Mouse (Mus musculus) intestine, embryonic 15.5 days (tissue): ENCODE data around the gene 5730522E02Rik. TPM values are rescaled to one million over a fixed set of nuclear protein-coding genes. Genes with fewer than 3 reads are reported as not detected.

ENCODE experiments used
- ATAC-seq: fragments of 200-750 bp; cut with Nextera tagmentation; 2 replicates; pipeline ENCODE4 v1.8.0; 2017; ENCODE audit warnings: moderate TSS enrichment, moderate library complexity
- H3K27ac ChIP-seq: fragments of 300-500 bp; sonication (generic); 2 replicates; pipeline ENCODE4 v1.5.1; 2015; ENCODE audit warnings: mild to moderate bottlenecking, inconsistent platforms
- H3K27me3 ChIP-seq: fragments of 300-500 bp; sonication (generic); replicated peaks from 2 replicates; pipeline ENCODE4 v1.6.1; 2015; ENCODE audit warnings: inconsistent platforms
- H3K36me3 ChIP-seq: fragments of 300-500 bp; sonication (generic); 2 replicates; pipeline ENCODE4 v1.6.1; 2015; ENCODE audit warnings: inconsistent platforms
- H3K4me1 ChIP-seq: fragments of 300-500 bp; sonication (generic); replicated peaks from 2 replicates; pipeline ENCODE4 v1.6.1; 2015; ENCODE audit warnings: inconsistent platforms
- H3K4me2 ChIP-seq: fragments of 300-500 bp; sonication (generic); replicated peaks from 2 replicates; pipeline ENCODE4 v1.6.1; 2015; ENCODE audit warnings: mild to moderate bottlenecking, inconsistent platforms
- H3K4me3 ChIP-seq: fragments of 300-500 bp; sonication (generic); replicated peaks from 2 replicates; pipeline ENCODE4 v1.5.1; 2015; ENCODE audit warnings: inconsistent platforms
- H3K9ac ChIP-seq: fragments of 300-500 bp; sonication (generic); 2 replicates; pipeline ENCODE4 v1.6.1; 2015; ENCODE audit warnings: inconsistent platforms
- H3K9me3 ChIP-seq: fragments of 300-500 bp; sonication (generic); 2 replicates; pipeline ENCODE4 v1.6.1; 2016; ENCODE audit warnings: inconsistent platforms
- WGBS: fragments of 180-500 bp; shearing (Covaris S2); methylation state at CpG from one replicate; pipeline ENCODE4 v1.1.7; 2015; 5-methylcytosine and 5-hydroxymethylcytosine counted together
- polyA plus RNA-seq: library from polyadenylated mRNA; unstranded; fragments of >200 nt; fragmentation: Nextera tagmentation; extraction: Ambion mirVana; gene quantifications from 2 replicates; pipeline ENCODE4 v1.2.1, GENCODE M21; 2015

The 5730522E02Rik gene
- polyA plus RNA-seq, 1 experiment from 2014 or later = 2.8 TPM

DNA sequence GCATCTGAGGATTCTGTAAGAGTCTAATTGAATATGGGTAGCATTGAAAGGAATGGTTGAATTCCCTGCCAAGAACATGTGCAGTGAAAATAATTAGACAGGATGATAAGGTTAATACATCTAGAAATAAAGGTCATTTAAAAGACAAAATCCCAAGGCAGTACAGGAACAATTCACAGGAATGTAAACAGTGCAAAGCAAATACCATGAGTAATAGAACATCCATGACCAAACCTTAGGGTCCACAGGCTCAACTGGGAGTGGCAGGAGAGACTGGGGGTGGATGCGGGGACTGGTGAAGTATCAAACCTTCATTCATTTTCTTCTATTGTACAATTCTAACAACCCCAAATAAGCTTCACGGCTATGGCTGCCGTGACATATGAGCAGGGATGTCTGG lies 536.4 kb downstream of the 5730522E02Rik start:
- 82% methylated on average over 3 of the region's 3 CpGs for WGBS
- Histone ChIP-seq H3K4me3 (no peak overlapping the region), H3K27me3 (no peaks in the 10 kb centered on the region), H3K4me1 (no peaks in the 10 kb centered on the region), H3K9me3 (no peaks in the 10 kb centered on the region), H3K36me3 (no peaks in the 10 kb centered on the region), H3K27ac (no peak overlapping the region), H3K9ac (no peak overlapping the region), H3K4me2 (no peak overlapping the region)
- no peak for ATAC-seq

DNA sequence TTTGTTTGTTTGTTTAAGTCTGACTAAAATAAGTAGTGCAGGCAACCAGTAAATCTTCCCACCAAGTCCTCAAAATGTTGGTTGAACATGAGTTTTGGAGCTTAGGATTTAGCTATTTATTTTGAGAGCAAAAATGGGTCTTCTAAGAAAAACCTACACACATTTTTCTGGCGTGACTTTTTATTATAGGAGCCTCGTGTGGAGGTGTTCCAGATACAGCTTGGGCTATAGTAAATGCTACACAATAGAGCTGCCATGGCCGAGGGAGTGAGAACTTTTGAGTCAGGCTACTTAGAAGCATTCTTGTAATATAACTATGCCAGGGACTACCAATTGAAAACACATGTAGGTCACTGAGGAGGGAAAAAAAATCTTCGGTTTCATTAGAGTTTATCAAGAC lies 540.5 kb downstream of the 5730522E02Rik start:
- 76% methylated on average over 4 of the region's 4 CpGs for WGBS
- no peaks in the 10 kb centered on the region for H3K9me3 ChIP-seq
- no peak for ATAC-seq
- no peak overlapping the region for H3K4me3 ChIP-seq
- H3K9ac ChIP-seq = no peak overlapping the region
- H3K36me3 ChIP-seq = no peaks in the 10 kb centered on the region
- H3K27me3 ChIP-seq = no peaks in the 10 kb centered on the region
- no peak overlapping the region for H3K27ac ChIP-seq
- H3K4me1 ChIP-seq = no peaks in the 10 kb centered on the region
- H3K4me2 ChIP-seq = no peak overlapping the region

DNA sequence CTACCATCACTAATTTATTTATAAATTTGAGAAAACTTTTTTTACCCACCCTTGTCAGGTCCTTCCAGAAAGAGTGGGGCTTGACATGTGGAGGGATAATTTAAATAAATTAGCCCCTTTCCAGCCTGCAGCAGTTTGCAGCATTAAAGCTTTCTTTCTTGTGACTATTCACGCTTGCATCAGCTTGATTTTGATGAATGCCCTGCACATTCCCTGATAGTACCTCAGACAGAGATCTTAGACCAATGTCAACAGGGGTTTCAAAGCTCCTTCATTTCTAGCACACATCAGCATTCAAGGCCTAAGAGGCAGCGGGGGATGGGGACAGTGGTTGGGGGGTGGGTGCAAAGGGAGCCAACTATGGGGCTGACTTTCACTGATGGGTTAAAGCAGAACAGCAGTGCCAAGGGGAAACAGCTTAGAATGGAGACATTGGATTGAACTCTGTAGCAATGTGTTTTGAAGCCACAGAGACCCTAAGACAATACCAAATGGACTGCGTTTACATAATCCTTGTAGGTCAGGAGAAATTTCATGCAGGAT lies 545.9 kb downstream of the 5730522E02Rik start:
- Histone ChIP-seq H3K4me3 (no peak overlapping the region), H3K27ac (no peak overlapping the region), H3K27me3 (no peaks in the 10 kb centered on the region), H3K9ac (no peak overlapping the region), H3K4me1 (no peaks in the 10 kb centered on the region), H3K4me2 (no peak overlapping the region), H3K36me3 (no peaks in the 10 kb centered on the region), H3K9me3 (no peaks in the 10 kb centered on the region)
- 73% methylated on average over 3 of the region's 3 CpGs for WGBS
- no peak for ATAC-seq

DNA sequence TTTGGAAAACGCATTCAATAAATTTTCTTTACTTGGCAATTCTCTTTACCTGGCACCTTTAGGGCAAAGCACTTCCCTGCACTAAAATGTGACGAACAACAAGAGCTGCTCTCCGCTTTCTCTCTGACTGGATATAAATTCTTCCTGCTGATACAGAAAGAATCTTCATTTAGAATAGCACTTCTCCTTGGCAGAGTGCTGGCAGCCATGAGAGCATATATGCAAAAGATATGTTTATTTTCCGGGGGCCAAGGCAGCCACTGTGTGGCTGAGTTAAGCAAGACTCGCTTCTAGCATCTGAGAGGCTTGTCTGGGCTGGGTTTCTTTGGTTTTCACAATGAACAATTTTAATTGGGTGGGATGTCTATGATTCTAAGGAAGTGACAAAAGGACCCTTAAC lies 564.3 kb downstream of the 5730522E02Rik start:
- Histone ChIP-seq H3K4me1 (no peaks in the 10 kb centered on the region), H3K9ac (no peak overlapping the region), H3K9me3 (no peaks in the 10 kb centered on the region), H3K27me3 (no peaks in the 10 kb centered on the region), H3K36me3 (no peaks in the 10 kb centered on the region), H3K27ac (no peak overlapping the region), H3K4me2 (no peak overlapping the region), H3K4me3 (no peak overlapping the region)
- ATAC-seq = no peak
- 57% methylated on average over 5 of the region's 5 CpGs for WGBS

DNA sequence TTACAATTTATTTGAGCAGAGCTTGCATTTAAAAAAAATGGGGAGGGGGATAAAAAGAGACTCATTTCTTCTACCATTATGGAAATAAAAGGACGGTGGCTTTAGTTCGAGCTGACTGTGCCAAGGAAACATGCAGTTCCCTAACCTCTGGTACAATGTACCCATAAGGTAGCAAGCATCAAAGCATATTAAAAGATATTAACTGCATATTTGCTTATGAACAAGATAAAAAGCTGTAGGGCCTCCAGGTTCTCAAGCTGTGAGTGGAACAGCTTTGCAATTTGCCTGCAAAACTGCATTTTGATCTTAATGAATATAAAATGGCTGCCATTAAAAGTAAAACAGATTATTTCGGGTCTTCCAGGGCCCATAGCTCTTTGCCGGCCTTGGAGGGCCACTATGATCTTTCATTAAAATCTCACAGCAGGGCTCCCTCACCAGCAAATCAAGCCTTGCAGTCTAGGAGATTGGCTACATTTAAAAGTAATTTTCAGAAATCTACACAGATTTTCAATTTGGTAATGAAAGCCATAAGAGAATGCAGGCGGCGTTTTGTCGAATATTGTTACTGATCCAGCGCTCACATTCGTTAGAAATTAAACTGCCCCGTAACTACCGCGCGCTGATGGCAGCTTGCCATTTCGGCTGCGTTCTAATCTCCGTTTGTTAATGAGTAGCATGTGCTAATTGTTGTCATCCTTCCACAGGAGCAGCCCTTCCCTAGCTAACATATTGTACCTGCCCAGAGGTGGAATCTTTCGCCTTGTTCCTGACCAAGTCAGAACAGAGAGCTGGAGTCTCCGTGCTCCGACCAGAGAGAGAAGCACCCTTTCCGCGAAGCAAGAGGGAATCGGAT lies 565.6 kb downstream of the 5730522E02Rik start:
- H3K4me3 ChIP-seq = no peak overlapping the region
- 64% methylated on average over 22 of the region's 22 CpGs for WGBS
- no peak for ATAC-seq

DNA sequence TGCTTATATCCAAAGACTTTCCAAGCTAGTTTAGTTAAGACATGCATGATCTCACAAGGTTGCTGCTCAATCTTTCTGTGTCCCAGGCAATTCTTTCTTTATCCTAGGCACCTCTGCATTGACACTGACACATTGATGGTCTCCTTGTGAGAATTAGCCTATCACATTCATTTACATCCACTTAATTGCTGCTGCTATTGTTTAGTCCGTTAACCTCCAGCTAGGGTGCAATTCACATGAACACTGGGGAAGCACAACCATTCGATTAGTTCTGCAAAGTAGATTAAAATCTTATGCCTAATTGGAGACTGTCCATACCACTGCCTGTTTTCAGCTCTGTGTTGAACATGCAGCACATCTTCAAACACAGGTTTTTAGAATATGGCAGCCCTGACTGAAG lies 603.7 kb downstream of the 5730522E02Rik start:
- no peak overlapping the region for H3K4me3 ChIP-seq
- no peak for ATAC-seq
- WGBS = 75% methylated on average over 2 of the region's 2 CpGs

More for the DNA sequence above, 565.6 kb downstream of the 5730522E02Rik start:
- Histone ChIP-seq H3K4me2 (no peak overlapping the region), H3K9ac (no peak overlapping the region), H3K9me3 (no peaks in the 10 kb centered on the region), H3K27me3 (no peaks in the 10 kb centered on the region), H3K36me3 (no peaks in the 10 kb centered on the region), H3K4me1 (no peaks in the 10 kb centered on the region), H3K27ac (no peak overlapping the region)

DNA sequence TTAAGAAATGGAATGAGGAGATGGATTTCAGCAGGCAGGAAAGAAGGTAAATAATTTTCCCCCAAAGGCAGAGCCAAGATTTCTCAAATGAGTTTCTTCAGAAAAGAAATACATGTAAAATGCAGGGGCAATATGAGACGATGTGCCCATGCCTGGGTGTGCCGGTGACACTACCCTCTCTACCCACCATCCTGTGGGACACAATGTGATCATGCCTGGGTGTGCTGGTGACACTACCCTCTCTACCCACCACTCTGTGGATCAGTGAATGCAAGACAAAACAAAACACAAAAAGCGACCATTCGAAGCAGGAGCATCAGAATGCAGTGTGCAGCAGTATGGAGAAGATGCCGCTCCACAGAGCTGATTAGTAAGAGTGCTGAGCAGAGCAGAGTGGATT lies 610.5 kb downstream of the 5730522E02Rik start:
- H3K27me3 ChIP-seq = no peaks in the 10 kb centered on the region
- no peaks in the 10 kb centered on the region for H3K36me3 ChIP-seq
- no peaks in the 10 kb centered on the region for H3K9me3 ChIP-seq
- no peak overlapping the region for H3K27ac ChIP-seq
- H3K9ac ChIP-seq = no peak overlapping the region
- ATAC-seq = no peak
- no peaks in the 10 kb centered on the region for H3K4me1 ChIP-seq
- H3K4me2 ChIP-seq = no peak overlapping the region
- no peak overlapping the region for H3K4me3 ChIP-seq
- WGBS = 91% methylated on average over 5 of the region's 5 CpGs

More for the DNA sequence above, 603.7 kb downstream of the 5730522E02Rik start:
- Histone ChIP-seq H3K9ac (no peak overlapping the region), H3K4me1 (no peaks in the 10 kb centered on the region), H3K27ac (no peak overlapping the region), H3K9me3 (no peaks in the 10 kb centered on the region), H3K27me3 (no peaks in the 10 kb centered on the region), H3K36me3 (no peaks in the 10 kb centered on the region), H3K4me2 (no peak overlapping the region)

DNA sequence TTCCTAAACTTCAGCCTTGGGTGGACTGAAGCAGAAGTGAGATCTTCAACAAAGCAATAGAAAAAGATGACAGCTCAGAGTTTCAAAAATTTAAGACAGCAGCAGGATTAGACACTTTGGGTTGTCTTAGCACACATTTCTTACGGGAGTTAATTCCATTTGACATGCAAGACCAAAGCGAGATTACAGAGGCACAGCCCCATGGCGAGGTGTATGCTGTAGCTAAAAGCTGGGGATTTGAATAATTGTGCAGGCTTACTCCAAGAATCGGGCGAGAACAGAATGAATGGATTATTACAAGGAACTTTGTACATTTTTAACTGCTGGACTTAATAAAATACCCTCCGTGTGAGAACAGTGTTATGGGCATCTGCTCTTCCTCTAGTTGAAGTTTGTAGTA lies 615.3 kb downstream of the 5730522E02Rik start:
- H3K4me3 ChIP-seq = no peak overlapping the region
- no peak overlapping the region for H3K9ac ChIP-seq
- H3K4me1 ChIP-seq = 0 out of 2 replicates have a peak, but pooled peaks cover 3% of the 10 kb centered on the region
- no peaks in the 10 kb centered on the region for H3K36me3 ChIP-seq
- no peaks in the 10 kb centered on the region for H3K9me3 ChIP-seq
- H3K4me2 ChIP-seq = no peak overlapping the region
- no peak for ATAC-seq
- no peak overlapping the region for H3K27ac ChIP-seq
- no peaks in the 10 kb centered on the region for H3K27me3 ChIP-seq
- WGBS = 46% methylated on average over 6 of the region's 6 CpGs

DNA sequence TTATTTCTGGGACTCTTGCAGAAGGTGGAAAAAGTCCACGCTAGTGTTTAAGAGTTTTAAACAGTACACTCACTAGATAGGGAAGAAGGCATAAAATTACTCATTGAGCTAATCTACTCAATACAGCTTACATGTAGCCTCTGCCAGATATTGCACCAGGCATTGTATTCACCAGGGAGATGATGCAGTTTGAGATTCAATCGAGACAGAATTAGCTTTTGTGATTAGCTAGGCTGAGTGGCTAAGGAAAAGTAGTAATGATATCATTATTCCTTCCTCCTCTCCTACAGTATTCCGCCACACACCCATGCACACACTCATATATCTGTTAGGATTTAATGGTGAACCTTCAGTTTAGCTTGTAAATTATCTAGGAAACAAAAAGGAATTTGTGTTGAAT lies 615.8 kb downstream of the 5730522E02Rik start:
- Histone ChIP-seq H3K4me3 (no peak overlapping the region), H3K4me1 (0 out of 2 replicates have a peak, but pooled peaks cover 3% of the 10 kb centered on the region), H3K36me3 (no peaks in the 10 kb centered on the region), H3K4me2 (no peak overlapping the region), H3K27me3 (no peaks in the 10 kb centered on the region), H3K9ac (no peak overlapping the region), H3K9me3 (no peaks in the 10 kb centered on the region), H3K27ac (no peak overlapping the region)
- no peak for ATAC-seq
- WGBS = 61% methylated on average over 3 of the region's 3 CpGs

DNA sequence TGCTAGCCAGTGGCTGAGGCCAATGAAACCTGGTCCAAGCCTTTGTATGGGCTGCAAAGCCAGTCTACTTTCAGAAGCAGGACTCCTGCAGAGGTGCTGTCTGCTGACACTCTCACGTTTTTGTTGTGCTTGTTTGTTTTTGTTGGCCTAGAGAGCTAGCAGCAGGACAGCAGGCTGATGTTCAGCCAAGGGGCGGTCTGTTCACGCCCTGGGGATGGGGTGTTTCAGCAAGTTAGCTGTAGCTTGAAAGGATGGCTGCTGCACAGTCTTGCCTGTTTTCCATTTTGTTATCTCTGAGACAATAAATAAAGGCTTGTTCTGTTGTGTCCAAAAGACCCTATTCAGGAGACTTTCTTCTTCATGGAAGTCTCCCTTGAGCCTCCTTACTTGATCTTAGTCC lies 618.3 kb downstream of the 5730522E02Rik start:
- ATAC-seq = no peak
- WGBS = 38% methylated on average over 3 of the region's 3 CpGs
- no peak overlapping the region for H3K4me2 ChIP-seq
- no peaks in the 10 kb centered on the region for H3K36me3 ChIP-seq
- H3K4me3 ChIP-seq = no peak overlapping the region
- H3K9ac ChIP-seq = no peak overlapping the region
- H3K27me3 ChIP-seq = no peaks in the 10 kb centered on the region
- H3K9me3 ChIP-seq = no peaks in the 10 kb centered on the region
- H3K27ac ChIP-seq = no peak overlapping the region
- H3K4me1 ChIP-seq = 0 out of 2 replicates have a peak, but pooled peaks cover 3% of the 10 kb centered on the region

DNA sequence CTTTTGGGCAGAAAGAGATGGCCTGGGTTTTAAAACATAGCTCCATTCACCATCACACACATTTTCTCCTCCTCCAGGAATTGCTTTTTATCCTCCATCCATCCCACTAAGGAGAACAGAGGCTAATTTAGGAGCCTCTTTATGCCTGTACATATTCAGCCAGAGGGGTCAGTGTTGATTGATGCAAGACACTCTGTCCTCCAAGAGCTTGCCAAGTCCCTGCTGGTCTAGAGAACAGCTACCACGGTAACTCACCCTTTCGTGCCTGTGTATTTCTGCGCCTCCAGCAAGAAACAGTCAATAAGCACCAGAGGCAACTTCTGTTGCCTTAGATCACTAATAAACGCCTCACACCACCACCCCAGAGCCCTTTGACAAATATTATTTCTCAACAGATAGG lies 620.3 kb downstream of the 5730522E02Rik start:
- no peak for ATAC-seq
- WGBS = 66% methylated on average over 4 of the region's 4 CpGs

DNA sequence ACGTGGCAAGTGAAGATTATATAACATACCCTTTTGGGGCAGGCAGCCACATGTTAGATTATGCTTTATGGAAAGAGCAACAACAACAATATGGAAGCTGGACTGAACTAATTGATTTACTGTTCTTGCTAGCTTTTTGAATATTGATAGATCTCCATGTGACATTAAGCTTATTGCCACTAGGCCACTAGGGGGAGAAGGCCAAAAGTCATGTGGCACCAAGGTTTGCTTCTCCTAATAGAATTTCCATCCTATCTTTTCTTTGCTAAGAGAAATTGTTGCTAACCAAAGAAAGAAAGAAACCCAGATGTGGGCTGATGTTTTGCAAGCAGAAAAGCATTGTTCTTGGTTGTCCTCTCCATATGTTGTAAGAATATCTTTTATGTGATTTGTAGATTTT lies 621.1 kb downstream of the 5730522E02Rik start:
- Histone ChIP-seq H3K9me3 (no peaks in the 10 kb centered on the region), H3K9ac (no peak overlapping the region)

More for the DNA sequence above, 620.3 kb downstream of the 5730522E02Rik start:
- H3K36me3 ChIP-seq = no peaks in the 10 kb centered on the region
- H3K4me2 ChIP-seq = no peak overlapping the region
- H3K9me3 ChIP-seq = no peaks in the 10 kb centered on the region
- no peak overlapping the region for H3K4me3 ChIP-seq
- no peak overlapping the region for H3K27ac ChIP-seq
- no peaks in the 10 kb centered on the region for H3K27me3 ChIP-seq
- no peak overlapping the region for H3K9ac ChIP-seq
- 0 out of 2 replicates have a peak, but pooled peaks cover 3% of the 10 kb centered on the region for H3K4me1 ChIP-seq

DNA sequence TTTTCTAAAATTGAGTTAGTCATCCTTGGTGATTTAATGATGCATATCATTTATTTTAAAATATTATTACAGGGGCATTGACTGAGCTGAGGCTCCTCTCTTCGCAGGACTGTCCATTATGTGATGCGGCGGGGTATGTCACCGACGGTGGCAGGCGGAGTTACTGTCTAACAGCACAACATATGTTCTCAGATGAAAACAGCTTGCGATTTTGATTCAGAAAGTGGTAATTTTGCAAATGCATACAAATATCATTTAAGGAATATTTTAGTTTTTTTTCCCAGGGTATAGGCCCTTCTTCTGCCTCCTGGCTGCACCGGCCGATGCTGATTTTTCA lies 636.5 kb downstream of the 5730522E02Rik start:
- ATAC-seq = no peak
- Histone ChIP-seq H3K9ac (no peak overlapping the region), H3K9me3 (no peaks in the 10 kb centered on the region), H3K27ac (no peak overlapping the region), H3K4me2 (no peak overlapping the region), H3K4me1 (no peaks in the 10 kb centered on the region), H3K27me3 (no peaks in the 10 kb centered on the region), H3K4me3 (no peak overlapping the region), H3K36me3 (no peaks in the 10 kb centered on the region)
- WGBS = 97% methylated on average over 9 of the region's 9 CpGs

More for the DNA sequence above, 621.1 kb downstream of the 5730522E02Rik start:
- H3K4me1 ChIP-seq = 0 out of 2 replicates have a peak, but pooled peaks cover 3% of the 10 kb centered on the region
- no peak overlapping the region for H3K4me2 ChIP-seq
- no peak for ATAC-seq
- no peak overlapping the region for H3K4me3 ChIP-seq
- no peaks in the 10 kb centered on the region for H3K36me3 ChIP-seq
- H3K27me3 ChIP-seq = no peaks in the 10 kb centered on the region
- no peak overlapping the region for H3K27ac ChIP-seq
- 68% methylated on average over 1 of the region's 1 CpGs for WGBS
